Comparison of ENCODE assay signal across 8 mouse cellular contexts in the genomic region with DNA sequence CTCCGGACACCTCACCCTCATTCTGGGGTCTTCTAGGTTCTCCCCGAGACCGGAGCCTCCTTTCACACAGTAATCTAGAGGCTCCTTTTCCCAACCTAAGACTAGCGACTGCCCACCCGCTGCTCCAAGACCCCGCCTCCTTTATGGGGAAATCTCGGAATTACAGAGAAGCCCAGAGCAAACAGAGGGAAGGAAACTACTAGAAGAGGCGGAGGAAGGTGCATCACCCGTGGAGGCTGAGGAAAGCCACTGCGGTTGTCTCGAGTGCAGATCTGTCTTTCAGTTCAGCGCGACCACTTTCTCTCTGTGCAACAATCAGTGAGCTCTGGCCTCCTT. TPM values are rescaled to one million over a fixed set of nuclear protein-coding genes. Genes with fewer than 3 reads are reported as not detected.
DNase-seq lines count a peak whose midpoint lies in the region; ATAC-seq lines count a peak whose summit lies in the region.

No protein-coding gene starts in this region.

- peaks cover 17% of the 10 kb centered on the region for H3K4me1 ChIP-seq in embryonic facial prominence, embryonic 15.5 days
- H3K4me1 ChIP-seq in intestine, embryonic 14.5 days (replicated peaks; ENCODE audit: control insufficient read depth, insufficient read depth, low read length): peaks cover 9% of the 10 kb centered on the region
- peaks cover 15% of the 10 kb centered on the region for H3K4me1 ChIP-seq in midbrain, embryonic 13.5 days (replicated peaks)

- no peaks in the 10 kb centered on the region for H3K9me3 ChIP-seq in embryonic facial prominence, embryonic 15.5 days (replicated peaks)
- no peaks in the 10 kb centered on the region for H3K9me3 ChIP-seq in intestine, embryonic 14.5 days (ENCODE audit: control insufficient read depth, low read length)
- no peaks in the 10 kb centered on the region for H3K9me3 ChIP-seq in midbrain, embryonic 13.5 days

- peak; percentile 22; the same call in 1 of the 2 replicates for ATAC-seq in embryonic facial prominence, embryonic 15.5 days (ENCODE audit: insufficient number of reproducible peaks, low FRiP score, low TSS enrichment, low read depth)
- peak; percentile 73 for ATAC-seq in intestine, embryonic 14.5 days (replicated peaks; ENCODE audit: low FRiP score, low TSS enrichment, low read depth)
- ATAC-seq in midbrain, embryonic 13.5 days: no peak; the same call in 1 of the 2 replicates

- DNase-seq in left cerebral cortex, postnatal 25 days (ENCODE audit: low spot score in 2 of 2): peak; percentile 21 to 48
- DNase-seq in left cerebral cortex, postnatal 10 days (ENCODE audit: extremely low spot score in 1 of 2, low spot score in 2 of 2): no peak
- no peak for DNase-seq in intestine, embryonic 14.5 days (ENCODE audit: low spot score)
- no peak for DNase-seq in natural killer cell, adult 2 months (ENCODE audit: low spot score in 2 of 2)
- no peak for DNase-seq in gastrocnemius, postnatal 10 days
- no peak for DNase-seq in cerebellum, postnatal 36 days

- 6% methylated on average over 13 of the region's 13 CpGs for WGBS in embryonic facial prominence, embryonic 15.5 days
- WGBS in intestine, embryonic 14.5 days: 3% methylated on average over 13 of the region's 13 CpGs
- 8% methylated on average over 13 of the region's 13 CpGs for WGBS in midbrain, embryonic 13.5 days

- peak overlapping the region; percentile 72 for H3K4me3 ChIP-seq in embryonic facial prominence, embryonic 15.5 days (replicated peaks)
- H3K4me3 ChIP-seq in intestine, embryonic 14.5 days (ENCODE audit: low read depth, low read length): peak overlapping the region; percentile 60
- H3K4me3 ChIP-seq in midbrain, embryonic 13.5 days (replicated peaks): peak overlapping the region; percentile 72

- H3K36me3 ChIP-seq in embryonic facial prominence, embryonic 15.5 days: no peaks in the 10 kb centered on the region
- no peaks in the 10 kb centered on the region for H3K36me3 ChIP-seq in intestine, embryonic 14.5 days (ENCODE audit: control insufficient read depth, insufficient read depth, low read length)
- 0 out of 2 replicates have a peak, but pooled peaks cover 3% of the 10 kb centered on the region for H3K36me3 ChIP-seq in midbrain, embryonic 13.5 days

- peak overlapping the region; percentile 23 for H3K9ac ChIP-seq in embryonic facial prominence, embryonic 15.5 days
- H3K9ac ChIP-seq in intestine, embryonic 14.5 days (ENCODE audit: low read length): peak overlapping the region; percentile 41; the same call in 1 of the 2 replicates
- H3K9ac ChIP-seq in midbrain, embryonic 13.5 days (replicated peaks): peak overlapping the region; percentile 85; the same call in 1 of the 2 replicates

- intact Hi-C loops in left cerebral cortex, postnatal 25 days (cut with DNase I): no loop called here
- intact Hi-C loops in left cerebral cortex, postnatal 10 days (cut with DNase I): no loop called here

- H3K27ac ChIP-seq in embryonic facial prominence, embryonic 15.5 days (replicated peaks): peak overlapping the region; percentile 44; the same call in 1 of the 2 replicates
- H3K27ac ChIP-seq in intestine, embryonic 14.5 days (ENCODE audit: low read depth): no peak overlapping the region
- H3K27ac ChIP-seq in midbrain, embryonic 13.5 days: peak overlapping the region; percentile 74

- H3K27me3 ChIP-seq in embryonic facial prominence, embryonic 15.5 days: no peaks in the 10 kb centered on the region
- H3K27me3 ChIP-seq in intestine, embryonic 14.5 days (replicated peaks; ENCODE audit: control insufficient read depth, insufficient read depth, low read length): no peaks in the 10 kb centered on the region
- H3K27me3 ChIP-seq in midbrain, embryonic 13.5 days: peaks cover 19% of the 10 kb centered on the region

- peak overlapping the region; percentile 78 for H3K4me2 ChIP-seq in embryonic facial prominence, embryonic 15.5 days (replicated peaks)
- H3K4me2 ChIP-seq in intestine, embryonic 14.5 days (ENCODE audit: low read length): peak overlapping the region; percentile 93
- peak overlapping the region; percentile 89 for H3K4me2 ChIP-seq in midbrain, embryonic 13.5 days (replicated peaks)

RNA-seq across cellular contexts. Expression of gene Peli3, which starts 0.3 kb away (rescaled TPM):
- 10 to 100 TPM; 19.6 to 26.1 TPM for total RNA-seq in left cerebral cortex, postnatal 25 days (2021)
- total RNA-seq in left cerebral cortex, postnatal 10 days (2021): 10 to 100 TPM; 16.4 to 17.6 TPM
- 5.0 and 5.1 TPM in 2 replicates for polyA plus RNA-seq in embryonic facial prominence, embryonic 15.5 days (2015; fragmentation: Nextera tagmentation; extraction: Ambion mirVana)
- 2.2 and 2.5 TPM in 2 replicates for polyA plus RNA-seq in intestine, embryonic 14.5 days (2014; fragmentation: Nextera tagmentation; extraction: Ambion mirVana)
- polyA plus RNA-seq in midbrain, embryonic 13.5 days (2015; fragmentation: Nextera tagmentation; extraction: Ambion mirVana): 8.8 and 10.8 TPM in 2 replicates
- 1 to 10 TPM in 1 of 2 experiments, under 1 TPM in 1; 0.68 to 1.4 TPM for total RNA-seq in gastrocnemius, postnatal 10 days (2021)

RNA-seq across cellular contexts. Expression of gene Dpp3, which starts 15.1 kb away (rescaled TPM):
- 10 to 100 TPM; 43.6 to 44.4 TPM for total RNA-seq in left cerebral cortex, postnatal 25 days (2021)
- 10 to 100 TPM; 62.2 to 67.0 TPM for total RNA-seq in left cerebral cortex, postnatal 10 days (2021)
- polyA plus RNA-seq in embryonic facial prominence, embryonic 15.5 days (2015; fragmentation: Nextera tagmentation; extraction: Ambion mirVana): 113 and 117 TPM in 2 replicates
- 109 and 116 TPM in 2 replicates for polyA plus RNA-seq in intestine, embryonic 14.5 days (2014; fragmentation: Nextera tagmentation; extraction: Ambion mirVana)
- 143 TPM in 2 replicates for polyA plus RNA-seq in midbrain, embryonic 13.5 days (2015; fragmentation: Nextera tagmentation; extraction: Ambion mirVana)
- 10 to 100 TPM; 32.1 to 33.8 TPM for total RNA-seq in gastrocnemius, postnatal 10 days (2021)

RNA-seq across cellular contexts. Expression of gene Mrpl11, which starts 18.7 kb away (rescaled TPM):
- total RNA-seq in left cerebral cortex, postnatal 25 days (2021): 10 to 100 TPM; 52.6 to 58.0 TPM
- 10 to 100 TPM; 60.8 to 61.0 TPM for total RNA-seq in left cerebral cortex, postnatal 10 days (2021)
- polyA plus RNA-seq in embryonic facial prominence, embryonic 15.5 days (2015; fragmentation: Nextera tagmentation; extraction: Ambion mirVana): 84.2 and 85.9 TPM in 2 replicates
- 119 and 127 TPM in 2 replicates for polyA plus RNA-seq in intestine, embryonic 14.5 days (2014; fragmentation: Nextera tagmentation; extraction: Ambion mirVana)
- polyA plus RNA-seq in midbrain, embryonic 13.5 days (2015; fragmentation: Nextera tagmentation; extraction: Ambion mirVana): 111 and 113 TPM in 2 replicates
- total RNA-seq in gastrocnemius, postnatal 10 days (2021): 10 to 100 TPM; 48.6 to 56.1 TPM

RNA-seq across cellular contexts. Expression of gene Bbs1, which starts 36.8 kb away (rescaled TPM):
- 10 to 100 TPM; 41.5 to 44.1 TPM for total RNA-seq in left cerebral cortex, postnatal 25 days (2021)
- total RNA-seq in left cerebral cortex, postnatal 10 days (2021): 10 to 100 TPM; 36.7 to 41.8 TPM
- 4.6 and 5.5 TPM in 2 replicates for polyA plus RNA-seq in embryonic facial prominence, embryonic 15.5 days (2015; fragmentation: Nextera tagmentation; extraction: Ambion mirVana)
- 3.2 and 5.2 TPM in 2 replicates for polyA plus RNA-seq in intestine, embryonic 14.5 days (2014; fragmentation: Nextera tagmentation; extraction: Ambion mirVana)
- 12.6 and 12.8 TPM in 2 replicates for polyA plus RNA-seq in midbrain, embryonic 13.5 days (2015; fragmentation: Nextera tagmentation; extraction: Ambion mirVana)
- 1 to 10 TPM; 1.9 to 2.9 TPM for total RNA-seq in gastrocnemius, postnatal 10 days (2021)

RNA-seq across cellular contexts. Expression of gene Npas4, which starts 46.9 kb away (rescaled TPM):
- 10 to 100 TPM; 12.4 to 24.4 TPM for total RNA-seq in left cerebral cortex, postnatal 25 days (2021)
- 10 to 100 TPM in 1 of 2 experiments, 1 to 10 TPM in 1; 9.1 to 10.8 TPM for total RNA-seq in left cerebral cortex, postnatal 10 days (2021)
- not detected in 2 replicates for polyA plus RNA-seq in embryonic facial prominence, embryonic 15.5 days (2015; fragmentation: Nextera tagmentation; extraction: Ambion mirVana)
- 0.31 and 0.42 TPM in 2 replicates for polyA plus RNA-seq in intestine, embryonic 14.5 days (2014; fragmentation: Nextera tagmentation; extraction: Ambion mirVana)
- polyA plus RNA-seq in midbrain, embryonic 13.5 days (2015; fragmentation: Nextera tagmentation; extraction: Ambion mirVana): 0.31 and 0.32 TPM in 2 replicates
- total RNA-seq in gastrocnemius, postnatal 10 days (2021): under 1 TPM in 1 of 2 experiments, not detected in 1; 0.12 TPM

Comparison
In these comparisons a context has a peak if more than half of its experiments do, and no peak if none do; other contexts are left out.
1. DNase-seq: peak in left cerebral cortex, postnatal 25 days (2 of 2); none in left cerebral cortex, postnatal 10 days (0 of 2), intestine, embryonic 14.5 days (single experiment), natural killer cell, adult 2 months (0 of 2), gastrocnemius, postnatal 10 days (single experiment) and cerebellum, postnatal 36 days (0 of 2).
2. H3K9ac ChIP-seq: peak in every context shown above with its lines; median percentile 85 in midbrain, embryonic 13.5 days; 41 in intestine, embryonic 14.5 days; 23 in embryonic facial prominence, embryonic 15.5 days.
3. RNA of gene Peli3, which starts 0.3 kb away (total RNA-seq): 19.6 to 26.1 TPM in left cerebral cortex, postnatal 25 days and 16.4 to 17.6 TPM in left cerebral cortex, postnatal 10 days; 0.68 to 1.4 TPM in gastrocnemius, postnatal 10 days; every median in the first group is over 4 times any median in the second.
4. Peak in every context shown above with its lines, with median percentiles within 50 percentile points of each other: H3K4me2 ChIP-seq and H3K4me3 ChIP-seq.